Mouse (Mus musculus) forebrain, embryonic 16.5 days (tissue): ENCODE measurements around the gene Bckdk. TPM values are rescaled to one million over a fixed set of nuclear protein-coding genes. Genes with fewer than 3 reads are reported as not detected.
"Not testable (repeated sequence)": the region's sequence is repeated elsewhere in the genome, so short reads cannot be mapped to it uniquely, and the experiment has no call there.

Experiments used
- ATAC-seq: fragments of 200-750 bp; cut with Nextera tagmentation; 2 replicates; pipeline ENCODE4 v1.8.0; 2017; ENCODE audit warnings: mild to moderate bottlenecking, moderate library complexity
- H3K27ac ChIP-seq: fragments of 300-500 bp; sonication (generic); 2 replicates; pipeline ENCODE4 v1.5.1; 2014; ENCODE audit warnings: low read length, control low read depth
- H3K27me3 ChIP-seq: fragments of 300-500 bp; sonication (generic); replicated peaks from 2 replicates; pipeline ENCODE4 v1.6.1; 2014; ENCODE audit warnings: low read length; ENCODE audit not compliant: control insufficient read depth, insufficient read depth
- H3K36me3 ChIP-seq: fragments of 300-500 bp; sonication (generic); 2 replicates; pipeline ENCODE4 v1.6.1; 2014; ENCODE audit not compliant: control insufficient read depth, insufficient read depth
- H3K4me1 ChIP-seq: fragments of 300-500 bp; sonication (generic); replicated peaks from 2 replicates; pipeline ENCODE4 v1.6.1; 2014; ENCODE audit warnings: low read length; ENCODE audit not compliant: control insufficient read depth, insufficient read depth
- H3K4me2 ChIP-seq: fragments of 300-500 bp; sonication (generic); 2 replicates; pipeline ENCODE4 v1.6.1; 2014; ENCODE audit warnings: mild to moderate bottlenecking, low read length, control low read depth
- H3K4me3 ChIP-seq: fragments of 300-500 bp; sonication (generic); replicated peaks from 2 replicates; pipeline ENCODE4 v1.5.1; 2014; ENCODE audit warnings: mild to moderate bottlenecking, low read length, control low read depth
- H3K9ac ChIP-seq: fragments of 300-500 bp; sonication (generic); replicated peaks from 2 replicates; pipeline ENCODE4 v1.6.1; 2014; ENCODE audit warnings: low read depth, low read length, control low read depth
- H3K9me3 ChIP-seq: fragments of 300-500 bp; sonication (generic); 2 replicates; pipeline ENCODE4 v1.6.1; 2016; ENCODE audit warnings: low read length; ENCODE audit not compliant: control insufficient read depth
- WGBS: fragments of 180-500 bp; shearing (Covaris S2); extraction: QIAGEN DNeasy Blood & Tissue Kit; methylation state at CpG from one replicate; pipeline ENCODE4 v1.1.7; 2014; 5-methylcytosine and 5-hydroxymethylcytosine counted together
- polyA plus RNA-seq: library from polyadenylated mRNA; unstranded; fragments of >200 nt; fragmentation: Nextera tagmentation; extraction: Ambion mirVana; gene quantifications from 2 replicates; pipeline ENCODE4 v1.2.1, GENCODE M21; 2015

Bckdk gene
- polyA plus RNA-seq, 1 experiment from 2014 or later = 81.7 TPM

- Histone ChIP-seq H3K36me3 (no peaks in the 10 kb centered on the region), H3K9me3 (no peaks in the 10 kb centered on the region), H3K4me3 (no peak overlapping the region), H3K4me1 (peaks cover 18% of the 10 kb centered on the region), H3K9ac (no peak overlapping the region), H3K27ac (no peak overlapping the region), H3K27me3 (peaks cover 23% of the 10 kb centered on the region), H3K4me2 (no peak overlapping the region)
- WGBS = 17% methylated on average over 13 of the region's 13 CpGs
- no peak for ATAC-seq
These were observed 28.6 kb downstream of the Bckdk start for GRCm38 (mm10) chr7:127932273-127933031.

- no peak overlapping the region for H3K4me3 ChIP-seq
- no peaks in the 10 kb centered on the region for H3K36me3 ChIP-seq
- H3K9ac ChIP-seq = no peak overlapping the region
- H3K9me3 ChIP-seq = no peaks in the 10 kb centered on the region
- H3K27me3 ChIP-seq = peaks cover 14% of the 10 kb centered on the region
- 90% methylated on average over 5 of the region's 5 CpGs for WGBS
- peaks cover 18% of the 10 kb centered on the region for H3K4me1 ChIP-seq
- H3K4me2 ChIP-seq = no peak overlapping the region
- ATAC-seq = no peak
- H3K27ac ChIP-seq = no peak overlapping the region
These were observed 30.2 kb downstream of the Bckdk start for GRCm38 (mm10) chr7:127934075-127934474.

DNA sequence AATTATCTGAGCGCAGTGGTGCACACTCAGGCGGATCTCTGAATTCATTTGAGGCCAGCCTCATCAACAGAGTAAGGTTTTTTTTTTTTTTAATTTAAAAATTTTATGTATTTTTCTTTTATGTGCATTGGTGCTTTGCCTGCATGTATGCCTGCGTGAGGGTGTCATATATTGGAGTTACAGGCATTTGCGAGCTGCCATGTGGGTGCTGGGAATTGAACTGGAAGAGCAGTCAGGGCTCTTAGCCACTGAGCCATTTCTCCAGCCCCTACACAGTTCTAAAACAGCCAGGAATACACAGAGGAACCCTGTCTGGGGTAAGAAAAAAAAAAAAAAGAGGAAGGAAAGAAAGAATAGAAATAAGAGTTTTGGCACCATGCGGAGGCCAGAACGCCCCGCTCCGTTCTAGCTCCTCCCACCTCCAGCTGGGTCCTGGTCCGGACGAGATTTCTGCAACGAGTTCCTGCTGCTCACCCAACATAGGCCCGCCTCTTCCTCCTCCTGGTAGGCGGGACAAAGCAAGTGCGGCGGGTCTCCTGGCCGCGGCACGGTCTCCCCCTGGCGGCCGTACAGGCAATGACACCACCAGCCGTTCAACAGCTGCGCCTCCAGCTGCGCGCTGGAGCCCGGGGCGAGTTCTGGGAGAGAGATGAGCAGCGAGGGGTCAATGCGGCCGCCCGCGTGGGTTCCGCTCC lies 31.3 kb downstream of the Bckdk start:
- peaks cover 14% of the 10 kb centered on the region for H3K4me1 ChIP-seq
- peak overlapping the region; percentile 65 for H3K27ac ChIP-seq
- peak; percentile 98 for ATAC-seq
- peak overlapping the region; percentile 84 for H3K4me3 ChIP-seq
- peak overlapping the region; percentile 90 for H3K4me2 ChIP-seq
- WGBS = 6% methylated on average over 32 of the region's 32 CpGs
- no peaks in the 10 kb centered on the region for H3K9me3 ChIP-seq
- no peaks in the 10 kb centered on the region for H3K36me3 ChIP-seq
- peak overlapping the region; percentile 91 for H3K9ac ChIP-seq
- peaks cover 5% of the 10 kb centered on the region for H3K27me3 ChIP-seq

GRCm38 (mm10) chr7:127935748-127936159 lies 31.9 kb downstream of the Bckdk start:
- peaks cover 14% of the 10 kb centered on the region for H3K4me1 ChIP-seq
- peak overlapping the region; percentile 91 for H3K9ac ChIP-seq
- no peaks in the 10 kb centered on the region for H3K9me3 ChIP-seq
- no peaks in the 10 kb centered on the region for H3K27me3 ChIP-seq
- under 1% methylated on average over 37 of the region's 38 CpGs for WGBS
- peak overlapping the region; percentile 65 for H3K27ac ChIP-seq
- H3K36me3 ChIP-seq = no peaks in the 10 kb centered on the region
- ATAC-seq = peak; percentile 57
- peak overlapping the region; percentile 84 for H3K4me3 ChIP-seq
- peak overlapping the region; percentile 90 for H3K4me2 ChIP-seq

GRCm38 (mm10) chr7:127936216-127936884 lies 32.5 kb downstream of the Bckdk start:
- Histone ChIP-seq H3K27me3 (no peaks in the 10 kb centered on the region), H3K4me1 (peaks cover 14% of the 10 kb centered on the region), H3K4me3 (peak overlapping the region; percentile 84), H3K4me2 (peak overlapping the region; percentile 90), H3K27ac (no peak overlapping the region), H3K9me3 (no peaks in the 10 kb centered on the region), H3K9ac (peak overlapping the region; percentile 91), H3K36me3 (no peaks in the 10 kb centered on the region)
- ATAC-seq = no peak
- WGBS = 57% methylated on average over 18 of the region's 18 CpGs

DNA sequence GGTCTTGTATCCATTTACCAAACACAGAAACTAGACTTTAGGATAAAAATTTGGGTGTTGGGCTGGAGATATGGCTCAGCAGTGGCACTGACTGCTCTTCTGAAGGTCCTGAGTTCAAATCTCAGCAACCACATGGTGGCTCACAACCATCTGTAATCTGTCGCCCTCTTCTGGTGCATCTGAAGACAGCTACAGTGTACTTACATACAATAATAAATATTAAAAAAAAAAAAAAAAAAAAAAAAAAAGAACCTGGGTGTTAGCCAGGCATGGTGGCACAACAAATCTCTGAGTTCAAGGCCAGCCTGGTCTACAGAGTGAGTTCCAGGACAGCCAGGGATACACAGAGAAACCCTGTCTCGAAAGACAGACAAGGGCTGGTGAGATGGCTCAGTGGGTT lies 38.2 kb downstream of the Bckdk start:
- 60% methylated on average over 2 of the region's 2 CpGs for WGBS
- not testable (repeated sequence) for ATAC-seq

GRCm38 (mm10) chr7:127944614-127945013 lies 40.7 kb downstream of the Bckdk start:
- Histone ChIP-seq H3K36me3 (no peaks in the 10 kb centered on the region), H3K27ac (no peak overlapping the region), H3K4me3 (no peak overlapping the region), H3K9ac (no peak overlapping the region), H3K4me1 (no peaks in the 10 kb centered on the region), H3K27me3 (peaks cover 11% of the 10 kb centered on the region), H3K9me3 (no peaks in the 10 kb centered on the region), H3K4me2 (no peak overlapping the region)
- ATAC-seq = no peak
- 12% methylated on average over 23 of the region's 23 CpGs for WGBS

More for the DNA sequence above, 38.2 kb downstream of the Bckdk start:
- H3K27me3 ChIP-seq = peaks cover 11% of the 10 kb centered on the region
- not testable (repeated sequence) for H3K4me3 ChIP-seq, H3K27ac ChIP-seq, H3K4me1 ChIP-seq, H3K9me3 ChIP-seq, H3K36me3 ChIP-seq, H3K9ac ChIP-seq, H3K4me2 ChIP-seq

- no peak within 1 kb of the TSS for H3K9ac ChIP-seq
- H3K4me2 ChIP-seq = no peak within 1 kb of the TSS
- H3K9me3 ChIP-seq = no peaks in the 10 kb centered on the region
- no peaks in the 10 kb centered on the region for H3K4me1 ChIP-seq
- H3K4me3 ChIP-seq = no peak within 1 kb of the TSS
- 73% methylated on average over 6 of the region's 6 CpGs for WGBS
- H3K27me3 ChIP-seq = peaks cover 11% of the 10 kb centered on the region
- ATAC-seq = no peak
- no peaks in the 10 kb centered on the region for H3K36me3 ChIP-seq
- no peak within 1 kb of the TSS for H3K27ac ChIP-seq
These were observed 42.7 kb downstream of the Bckdk start, which contains the start of gene Prss36 for GRCm38 (mm10) chr7:127946470-127947023. Gene Prss36 (minus strand): TSS chr7:127946725.
